Mouse (Mus musculus) liver, embryonic 12.5 days (tissue): Measurements from ENCODE around the gene Hydin. TPM values are rescaled to one million over a fixed set of nuclear protein-coding genes. Genes with fewer than 3 reads are reported as not detected.

Experiments
- ATAC-seq: fragments of 200-750 bp; cut with Nextera tagmentation; 2 replicates; pipeline ENCODE4 v1.8.0; 2017; ENCODE audit warnings: moderate number of reproducible peaks, mild to moderate bottlenecking, moderate library complexity
- H3K27ac ChIP-seq: fragments of 300-500 bp; sonication (generic); 2 replicates; pipeline ENCODE4 v1.5.1; 2016; ENCODE audit warnings: mild to moderate bottlenecking
- H3K27me3 ChIP-seq: fragments of 300-500 bp; sonication (generic); replicated peaks from 2 replicates; pipeline ENCODE4 v1.6.1; 2016; ENCODE audit warnings: mild to moderate bottlenecking, moderate library complexity
- H3K36me3 ChIP-seq: fragments of 300-500 bp; sonication (generic); 2 replicates; pipeline ENCODE4 v1.6.1; 2016; ENCODE audit warnings: mild to moderate bottlenecking, moderate library complexity
- H3K4me1 ChIP-seq: fragments of 300-500 bp; sonication (generic); 2 replicates; pipeline ENCODE4 v1.6.1; 2016
- H3K4me2 ChIP-seq: fragments of 300-500 bp; sonication (generic); 2 replicates; pipeline ENCODE4 v1.6.1; 2016; ENCODE audit warnings: mild to moderate bottlenecking, moderate library complexity
- H3K4me3 ChIP-seq: fragments of 300-500 bp; sonication (generic); 2 replicates; pipeline ENCODE4 v1.5.1; 2016; ENCODE audit warnings: mild to moderate bottlenecking, moderate library complexity
- H3K9ac ChIP-seq: fragments of 300-500 bp; sonication (generic); 2 replicates; pipeline ENCODE4 v1.6.1; 2016; ENCODE audit warnings: mild to moderate bottlenecking, moderate library complexity
- H3K9me3 ChIP-seq: fragments of 300-500 bp; sonication (generic); replicated peaks from 2 replicates; pipeline ENCODE4 v1.6.1; 2016; ENCODE audit warnings: mild to moderate bottlenecking, moderate library complexity
- WGBS: fragments of 180-500 bp; shearing (Covaris S2); methylation state at CpG from one replicate; pipeline ENCODE4 v1.1.7; 2016; ENCODE audit not compliant: insufficient replicate concordance; 5-methylcytosine and 5-hydroxymethylcytosine counted together
- microRNA-seq: library from miRNA; unstranded; fragments of <30 nt; microRNA quantifications from one replicate; pipeline ENCODE4, GENCODE M21; 2017
- polyA plus RNA-seq: library from polyadenylated mRNA; unstranded; fragments of >200 nt; fragmentation: Nextera tagmentation; extraction: Ambion mirVana; gene quantifications from 2 replicates; pipeline ENCODE4 v1.2.1, GENCODE M21; 2016

The Hydin gene
- polyA plus RNA-seq, 1 experiment from 2014 or later: 0.06 TPM

DNA sequence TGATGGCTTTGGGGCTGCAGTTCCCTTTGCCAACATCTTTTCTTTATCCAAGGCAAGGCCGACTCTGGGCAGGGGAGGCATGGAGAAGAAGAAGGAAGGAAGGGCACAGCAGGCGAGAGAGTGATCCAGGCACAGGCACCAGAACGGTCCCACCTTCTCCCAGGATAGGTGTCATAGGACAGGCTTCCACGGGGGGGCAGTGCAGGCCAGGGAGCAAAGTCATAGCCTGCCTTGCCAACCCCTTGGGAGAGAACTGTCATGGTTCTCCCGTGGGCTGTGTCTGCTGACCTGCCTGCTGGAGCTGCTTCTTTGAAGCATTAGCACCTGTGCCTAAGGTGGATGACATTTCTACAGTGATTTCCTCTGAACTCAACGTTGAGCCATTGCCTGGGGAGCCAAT is 379.3 kb downstream of the Hydin start:
- H3K36me3 ChIP-seq: peaks cover 62% of the 10 kb centered on the region
- ATAC-seq: no peak
- H3K27ac ChIP-seq: no peak overlapping the region
- no peak overlapping the region for H3K4me3 ChIP-seq
- no peak overlapping the region for H3K9ac ChIP-seq
- H3K4me2 ChIP-seq: no peak overlapping the region
- H3K4me1 ChIP-seq: no peaks in the 10 kb centered on the region
- 36% methylated on average over 6 of the region's 6 CpGs for WGBS
- H3K9me3 ChIP-seq: no peaks in the 10 kb centered on the region
- no peaks in the 10 kb centered on the region for H3K27me3 ChIP-seq

DNA sequence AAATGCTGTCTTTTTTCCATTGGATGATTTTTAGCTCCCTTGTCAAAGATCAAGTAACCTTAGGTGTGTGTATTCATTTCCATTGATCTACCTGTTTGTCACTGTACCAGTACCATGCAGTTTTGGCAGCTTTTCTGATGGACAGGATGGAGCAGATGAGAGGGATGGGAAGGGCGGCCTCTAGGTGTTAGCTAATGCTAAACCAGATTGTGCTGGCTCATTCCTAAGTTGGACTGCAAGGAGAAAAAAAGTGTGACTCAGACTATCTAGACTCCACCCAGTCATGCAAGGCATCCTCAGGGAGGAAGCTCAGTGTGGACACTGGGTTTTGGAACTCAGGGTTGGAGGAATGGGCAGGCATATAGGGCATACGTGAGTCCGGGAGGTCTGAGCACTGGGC is 381.8 kb downstream of the Hydin start:
- Histone ChIP-seq H3K27me3 (no peaks in the 10 kb centered on the region), H3K4me3 (no peak overlapping the region), H3K4me1 (no peaks in the 10 kb centered on the region), H3K9ac (no peak overlapping the region), H3K27ac (no peak overlapping the region), H3K36me3 (peaks cover 62% of the 10 kb centered on the region), H3K9me3 (no peaks in the 10 kb centered on the region), H3K4me2 (no peak overlapping the region)
- ATAC-seq: no peak
- WGBS: 84% methylated on average over 3 of the region's 3 CpGs

DNA sequence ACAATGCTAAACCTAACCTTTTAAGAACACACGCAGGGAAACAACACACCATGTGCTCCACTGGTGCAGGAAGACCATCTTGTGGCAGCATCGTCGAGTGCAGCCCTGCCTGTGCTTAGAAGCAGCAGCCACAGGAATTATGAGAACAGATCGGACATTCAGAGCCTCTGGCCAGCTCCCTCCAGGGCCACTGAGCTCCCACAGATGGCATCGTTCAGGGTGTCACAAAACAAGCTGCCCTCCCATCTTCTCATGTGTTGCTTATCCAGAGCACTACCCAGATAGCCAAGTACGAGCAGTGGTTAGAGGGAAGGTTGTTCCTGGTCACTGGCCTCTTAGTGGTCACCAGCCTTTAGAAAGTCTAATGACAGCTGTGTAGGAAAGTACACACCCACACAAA is 382.5 kb downstream of the Hydin start:
- 82% methylated on average over 6 of the region's 6 CpGs for WGBS
- ATAC-seq: no peak
- peaks cover 68% of the 10 kb centered on the region for H3K36me3 ChIP-seq

DNA sequence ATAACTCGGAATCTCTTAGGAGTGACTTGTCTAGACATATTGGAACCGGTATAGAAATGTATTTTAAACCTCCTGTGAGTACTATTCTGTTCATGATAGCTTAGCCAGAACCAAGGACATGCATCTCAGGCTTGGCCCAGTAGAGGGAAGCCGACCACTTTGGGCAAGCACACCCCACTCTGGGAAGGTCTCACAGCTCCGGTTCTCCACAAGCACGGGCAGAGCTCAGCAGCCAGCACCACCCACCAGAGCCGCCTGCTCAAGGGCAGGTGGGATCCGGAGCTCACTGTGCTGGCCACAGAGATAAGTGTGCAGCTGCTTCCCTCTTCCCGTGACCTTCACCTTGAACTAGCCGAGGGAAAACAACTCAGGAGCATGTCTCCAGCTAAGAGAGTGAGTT is 384.1 kb downstream of the Hydin start:
- Histone ChIP-seq H3K4me3 (no peak overlapping the region), H3K36me3 (peaks cover 75% of the 10 kb centered on the region), H3K27ac (no peak overlapping the region), H3K4me2 (no peak overlapping the region), H3K9ac (no peak overlapping the region), H3K9me3 (no peaks in the 10 kb centered on the region), H3K4me1 (no peaks in the 10 kb centered on the region), H3K27me3 (no peaks in the 10 kb centered on the region)
- WGBS: 78% methylated on average over 9 of the region's 9 CpGs
- no peak for ATAC-seq

More for the DNA sequence above, 382.5 kb downstream of the Hydin start:
- H3K4me1 ChIP-seq: no peaks in the 10 kb centered on the region
- no peak overlapping the region for H3K9ac ChIP-seq
- no peak overlapping the region for H3K27ac ChIP-seq
- H3K27me3 ChIP-seq: no peaks in the 10 kb centered on the region
- H3K4me2 ChIP-seq: no peak overlapping the region
- no peaks in the 10 kb centered on the region for H3K9me3 ChIP-seq
- H3K4me3 ChIP-seq: no peak overlapping the region

DNA sequence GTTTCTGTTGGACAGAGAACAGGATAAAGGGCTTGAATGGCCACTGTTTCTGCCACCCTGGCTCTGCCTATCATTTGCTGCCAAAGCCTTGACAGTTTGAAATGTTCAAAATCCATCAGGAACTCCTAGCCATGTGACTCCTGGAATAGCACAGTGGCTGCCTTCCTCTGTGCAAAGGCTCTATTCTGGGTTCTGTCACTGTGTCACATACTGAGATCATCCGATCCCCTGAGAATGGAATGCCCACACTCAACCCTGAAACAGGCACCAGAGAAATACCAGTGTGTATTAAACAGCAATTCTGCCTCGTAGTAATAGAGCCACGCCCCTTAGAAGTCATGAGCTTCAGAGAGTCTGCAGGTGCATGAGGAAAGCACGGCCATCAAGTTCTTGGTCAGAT is 385.1 kb downstream of the Hydin start:
- Histone ChIP-seq H3K4me3 (no peak overlapping the region), H3K4me2 (no peak overlapping the region), H3K27ac (no peak overlapping the region), H3K9ac (no peak overlapping the region), H3K9me3 (no peaks in the 10 kb centered on the region), H3K36me3 (peaks cover 77% of the 10 kb centered on the region), H3K27me3 (no peaks in the 10 kb centered on the region), H3K4me1 (no peaks in the 10 kb centered on the region)
- 71% methylated on average over 4 of the region's 4 CpGs for WGBS
- ATAC-seq: no peak

DNA sequence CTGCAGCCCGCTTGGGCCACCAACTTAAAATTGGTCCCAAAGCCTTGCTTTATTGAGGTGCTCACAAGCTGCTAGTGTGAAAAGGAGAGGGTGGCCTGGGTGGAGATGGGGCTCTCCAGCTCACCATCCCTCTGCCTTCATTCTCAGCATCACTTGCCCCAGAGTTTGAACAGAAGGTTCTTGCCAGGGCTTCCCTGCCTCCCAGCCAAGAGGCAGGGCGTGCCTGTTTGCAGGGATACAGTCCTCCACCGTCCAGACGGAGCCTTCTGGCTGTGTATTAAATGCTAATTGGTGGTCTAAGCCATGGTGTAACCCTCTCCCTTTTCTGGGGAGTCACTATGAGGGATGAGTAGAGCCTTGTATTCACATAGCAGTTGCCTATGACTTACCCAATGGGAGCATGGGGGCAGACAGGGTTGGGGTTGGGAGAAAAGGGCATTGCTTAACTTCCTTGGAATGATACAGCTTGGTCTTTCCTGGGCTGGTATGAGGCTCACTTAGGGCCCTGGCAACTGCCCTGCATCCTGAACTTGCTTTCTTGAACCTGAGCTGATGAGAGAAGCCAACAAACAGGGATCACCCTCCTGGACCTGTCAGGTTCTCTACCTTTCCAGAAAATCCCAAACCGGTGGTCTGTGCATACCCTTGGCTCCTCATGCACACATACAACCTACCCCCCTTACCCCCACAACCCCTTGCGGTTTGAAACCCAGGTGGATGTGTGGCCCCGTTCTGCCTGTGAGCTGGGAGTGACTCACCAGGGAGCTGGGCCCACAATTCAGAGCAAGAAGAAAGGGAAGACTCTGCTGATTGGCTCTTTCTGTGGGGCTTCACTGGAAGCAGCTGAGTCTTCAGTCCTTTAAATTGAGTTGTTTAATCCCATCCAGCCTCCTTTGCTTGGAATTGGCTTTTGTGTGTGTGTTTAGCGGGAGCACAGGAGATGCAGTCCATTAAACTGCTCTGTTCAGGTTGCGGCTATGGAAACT is 387.6 kb downstream of the Hydin start:
- no peak overlapping the region for H3K4me3 ChIP-seq
- no peaks in the 10 kb centered on the region for H3K27me3 ChIP-seq
- ATAC-seq: no peak
- H3K27ac ChIP-seq: no peak overlapping the region
- peaks cover 93% of the 10 kb centered on the region for H3K36me3 ChIP-seq
- H3K9ac ChIP-seq: no peak overlapping the region
- no peaks in the 10 kb centered on the region for H3K4me1 ChIP-seq
- 80% methylated on average over 9 of the region's 9 CpGs for WGBS
- no peaks in the 10 kb centered on the region for H3K9me3 ChIP-seq
- no peak overlapping the region for H3K4me2 ChIP-seq

DNA sequence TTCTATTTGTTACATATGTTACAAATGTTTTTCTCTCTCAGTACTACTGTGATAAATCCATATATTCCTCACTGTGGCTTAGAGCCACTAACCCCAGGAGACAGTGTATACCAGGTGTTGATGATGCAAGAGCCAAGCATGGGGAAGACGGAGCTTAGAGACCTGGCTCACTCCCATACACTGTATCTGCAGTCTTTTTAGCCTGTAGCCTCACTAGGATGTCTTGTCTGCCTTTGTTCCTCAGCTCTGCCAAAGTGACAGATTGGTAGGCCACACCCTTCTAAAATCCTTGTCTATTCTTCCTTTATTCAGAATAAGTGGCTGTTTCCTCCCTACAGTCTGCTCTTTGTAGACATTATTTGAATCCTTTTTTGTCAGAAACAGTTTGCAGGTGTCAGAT is 389.1 kb downstream of the Hydin start:
- Histone ChIP-seq H3K36me3 (peaks cover 93% of the 10 kb centered on the region), H3K9me3 (no peaks in the 10 kb centered on the region), H3K27me3 (no peaks in the 10 kb centered on the region), H3K4me2 (no peak overlapping the region), H3K4me1 (no peaks in the 10 kb centered on the region), H3K9ac (no peak overlapping the region), H3K4me3 (no peak overlapping the region), H3K27ac (no peak overlapping the region)
- 89% methylated on average over 1 of the region's 1 CpGs for WGBS
- ATAC-seq: no peak

DNA sequence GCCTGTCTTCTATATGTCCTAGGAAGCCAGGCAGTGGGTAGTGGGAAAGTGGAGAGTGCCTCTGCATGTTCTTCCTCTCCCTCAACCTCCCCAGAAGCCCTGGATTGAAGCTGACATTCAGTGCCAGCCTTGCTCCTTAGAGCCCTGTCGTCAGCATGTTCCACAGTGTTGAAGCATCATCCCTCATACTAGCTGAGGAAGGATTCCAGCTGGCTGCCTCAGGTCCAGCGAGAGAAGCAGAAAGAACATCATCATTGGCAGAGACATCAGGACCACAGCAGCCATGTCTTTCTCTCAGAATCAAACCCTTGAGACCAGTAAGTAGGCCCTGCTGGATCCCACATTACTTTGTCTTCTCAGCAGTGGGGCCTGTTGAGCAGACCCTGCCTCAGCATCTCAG is 390.9 kb downstream of the Hydin start:
- Histone ChIP-seq H3K36me3 (peaks cover 95% of the 10 kb centered on the region), H3K27ac (no peak overlapping the region), H3K9me3 (no peaks in the 10 kb centered on the region), H3K4me1 (no peaks in the 10 kb centered on the region), H3K4me3 (no peak overlapping the region), H3K27me3 (no peaks in the 10 kb centered on the region), H3K9ac (no peak overlapping the region), H3K4me2 (no peak overlapping the region)
- ATAC-seq: no peak
- WGBS: 77% methylated on average over 2 of the region's 2 CpGs

Small RNAs within 50 kb of the gene (microRNA-seq; reads per million reads assigned to microRNA genes)
- gene Gm44489 (not detected), gene Gm47306 (not detected)

Other genes with a start within 250 kb of the Hydin start
- gene Chst4, start 227.2 kb upstream of the Hydin start, polyA plus RNA-seq: not detected in 2 replicates
- 1.2 and 1.3 TPM in 2 replicates for gene Zfp612, start 187.2 kb upstream of the Hydin start, polyA plus RNA-seq
- not detected in 2 replicates for gene Gm21964, start 165.8 kb upstream of the Hydin start, polyA plus RNA-seq
- not detected in 2 replicates for gene Gm17720, start 164.2 kb upstream of the Hydin start, polyA plus RNA-seq
- 0.08 TPM in 1 of 2 replicates, not detected in the other for gene Calb2, start 98.8 kb upstream of the Hydin start, polyA plus RNA-seq
- gene Cmtr2, start 51.3 kb upstream of the Hydin start, polyA plus RNA-seq: 5.7 and 5.8 TPM in 2 replicates